Mouse (Mus musculus) hindlimb bud, embryonic 11.5 days (tissue): ENCODE data around the gene Gys2.

ENCODE experiments used
- DNase-seq: peaks from one replicate; pipeline ENCODE4 v3.0.0-alpha.2; 2012; ENCODE audit warnings: low read depth, low spot score; ENCODE audit errors: extremely low spot score

The Gys2 gene

DNA sequence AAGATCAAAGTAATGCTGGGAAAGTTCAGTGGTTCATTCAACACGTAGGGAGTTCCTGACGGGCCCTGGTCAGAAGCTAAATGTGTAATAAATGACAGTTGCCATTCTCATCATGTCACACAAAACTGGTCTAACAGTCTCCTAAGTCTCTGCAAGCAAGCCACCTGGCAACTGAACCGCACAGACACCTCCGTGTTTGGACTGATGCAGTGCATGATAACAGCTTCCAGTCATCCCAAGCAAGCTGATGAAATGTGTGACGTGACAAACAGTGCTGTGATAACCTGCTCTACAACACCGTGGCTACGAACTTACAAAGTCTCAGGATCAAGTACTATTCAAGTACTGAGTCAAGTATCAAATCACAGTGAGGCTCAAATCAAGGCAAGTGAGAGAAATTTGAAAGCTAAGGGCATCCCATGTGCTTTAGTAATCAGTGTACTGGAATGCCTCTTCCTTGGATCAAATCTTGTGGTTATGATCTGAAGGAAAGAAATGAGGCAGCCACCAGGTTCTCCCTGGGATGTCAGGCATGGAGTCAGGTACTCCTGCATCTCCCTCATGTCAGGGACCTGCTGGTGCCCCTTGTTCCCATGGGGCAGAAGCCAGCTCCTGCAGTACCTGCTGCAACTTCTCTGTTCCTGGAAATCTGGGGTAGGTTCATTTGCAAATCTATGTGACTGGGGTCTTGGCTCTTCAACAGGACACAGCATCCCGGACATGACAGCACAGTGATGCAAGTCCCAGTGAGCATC is 94.2 kb downstream of the Gys2 start:
- no peak for DNase-seq

DNA sequence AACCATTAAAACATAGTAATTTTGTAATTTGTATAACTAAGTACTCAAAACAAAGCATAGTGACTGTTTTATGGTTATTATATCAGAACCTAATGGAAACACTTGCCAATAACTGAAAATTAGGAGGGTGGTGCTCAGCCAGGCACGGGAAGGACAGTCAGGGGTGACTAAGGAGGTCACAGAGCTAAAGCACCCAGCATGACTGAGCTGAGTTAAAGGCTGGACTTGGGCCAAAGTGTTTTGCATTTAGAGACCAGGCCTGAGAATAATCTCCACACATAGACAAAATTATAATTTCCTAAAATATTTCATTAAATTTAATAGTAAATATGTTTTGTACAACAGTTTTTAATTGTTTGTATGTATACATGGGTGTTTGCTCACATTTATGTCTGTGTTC is 95.8 kb downstream of the Gys2 start:
- DNase-seq = no peak
